Mouse (Mus musculus) neutrophil, adult 83 days (primary cell): ENCODE results near the gene Taf8. TPM values are rescaled to one million over a fixed set of nuclear protein-coding genes. Genes with fewer than 3 reads are reported as not detected.

Experiments
- total RNA-seq, 2 experiments: library from RNA; stranded (reverse); gene quantifications; one replicate each; pipeline ENCODE4 v1.2.4; 2023

Taf8 gene
- 10 to 100 TPM; 30.3 to 33.3 TPM for total RNA-seq

DNA sequence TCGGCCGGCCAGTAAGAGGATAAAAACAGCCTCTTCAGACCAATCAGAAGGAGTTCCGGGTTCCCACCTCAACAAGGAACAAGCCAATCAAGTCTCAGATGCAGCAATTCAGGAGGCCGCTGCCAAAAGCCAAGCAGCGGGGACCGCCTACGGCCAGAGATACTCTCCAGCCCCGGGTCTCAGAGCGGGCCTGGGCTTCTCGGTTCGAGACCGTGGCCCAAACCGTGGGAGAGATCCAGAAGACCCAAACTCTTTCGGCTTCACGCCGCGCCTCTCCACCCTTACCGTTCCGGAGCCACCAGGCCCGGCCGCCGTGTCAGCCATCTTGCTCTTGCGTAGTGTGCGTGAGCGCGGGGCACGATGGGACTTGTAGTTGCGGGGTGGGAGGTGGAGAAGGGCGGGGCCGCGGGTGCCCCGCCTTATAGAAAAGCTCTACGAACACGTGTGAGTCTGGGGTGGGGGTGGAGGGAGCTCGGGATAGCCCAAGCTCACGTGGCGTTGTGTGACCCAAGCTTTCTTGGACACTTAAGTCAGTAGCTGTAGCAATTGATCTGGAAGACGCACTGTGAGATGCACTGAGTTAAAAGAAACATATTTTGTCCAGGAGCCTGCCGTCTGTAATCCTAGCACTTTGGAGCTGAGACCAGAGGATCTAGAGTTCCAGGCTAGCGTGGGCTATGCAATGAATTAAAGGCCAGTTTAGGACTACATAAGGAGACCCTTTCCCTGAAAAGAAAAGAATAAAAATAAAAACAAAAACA is at the start of gene Taf8:
Gene Taf8, minus strand, starts transcription at position 347 of the 761 bp plus-strand sequence.

DNA sequence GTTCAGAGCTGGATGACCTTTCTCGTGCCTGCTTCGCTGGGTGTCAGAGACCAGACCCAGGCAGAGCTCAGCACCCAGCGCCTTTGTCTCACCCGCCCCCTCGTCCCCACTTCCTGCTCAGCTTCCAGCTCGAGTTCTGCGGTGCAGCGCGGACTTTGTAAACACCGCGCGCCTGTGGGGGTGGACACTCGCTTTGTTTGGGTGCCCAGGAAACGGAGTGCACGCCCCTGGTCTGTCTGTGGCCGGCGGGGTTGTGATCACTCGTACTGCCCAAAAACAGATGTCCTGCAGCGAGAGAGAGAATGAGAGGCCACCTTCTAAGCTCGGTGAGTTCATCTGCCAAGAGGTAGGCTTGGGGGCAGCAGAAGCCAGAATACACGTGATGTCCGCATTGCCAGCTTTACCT is 2.9 kb upstream of the Taf8 start, which contains the start of gene Ccnd3:
Gene Ccnd3, plus strand, starts transcription at position 111 of the 406 bp plus-strand sequence.

DNA sequence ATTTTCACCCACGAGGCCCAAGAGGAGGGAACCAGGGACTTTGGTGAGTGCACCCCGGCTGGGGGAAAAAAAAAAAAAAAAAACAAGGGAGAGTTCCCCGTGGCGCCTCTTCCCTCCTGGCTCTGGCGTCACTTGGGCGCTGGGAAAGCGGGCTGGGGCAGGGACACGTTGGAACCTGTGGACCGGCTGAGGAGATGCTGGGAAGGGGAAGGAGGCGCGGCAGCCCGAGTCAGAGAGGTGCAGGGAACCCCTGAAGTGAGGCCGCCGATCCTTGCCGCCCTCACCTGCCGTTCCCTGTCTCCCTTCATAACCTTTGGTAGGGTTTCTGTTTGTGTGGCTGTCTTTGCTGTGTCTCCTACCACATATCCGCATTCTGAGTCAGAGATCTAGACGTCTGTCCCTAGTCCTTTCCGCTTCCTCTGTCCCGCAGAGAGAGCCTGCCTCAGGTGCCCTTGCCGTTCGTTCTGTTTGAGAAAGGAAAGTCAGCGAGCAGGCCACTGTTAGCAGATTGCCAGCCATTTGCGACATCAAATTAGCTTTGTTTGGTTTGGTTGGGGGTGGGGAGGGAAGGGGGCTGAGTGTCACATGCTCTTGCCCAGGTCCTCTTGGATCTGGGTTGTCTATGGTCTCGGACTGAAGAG is 65.1 kb downstream of the Taf8 start, which contains the start of gene 1700001C19Rik:
Gene 1700001C19Rik, minus strand, starts transcription at position 470 of the 641 bp plus-strand sequence.

DNA sequence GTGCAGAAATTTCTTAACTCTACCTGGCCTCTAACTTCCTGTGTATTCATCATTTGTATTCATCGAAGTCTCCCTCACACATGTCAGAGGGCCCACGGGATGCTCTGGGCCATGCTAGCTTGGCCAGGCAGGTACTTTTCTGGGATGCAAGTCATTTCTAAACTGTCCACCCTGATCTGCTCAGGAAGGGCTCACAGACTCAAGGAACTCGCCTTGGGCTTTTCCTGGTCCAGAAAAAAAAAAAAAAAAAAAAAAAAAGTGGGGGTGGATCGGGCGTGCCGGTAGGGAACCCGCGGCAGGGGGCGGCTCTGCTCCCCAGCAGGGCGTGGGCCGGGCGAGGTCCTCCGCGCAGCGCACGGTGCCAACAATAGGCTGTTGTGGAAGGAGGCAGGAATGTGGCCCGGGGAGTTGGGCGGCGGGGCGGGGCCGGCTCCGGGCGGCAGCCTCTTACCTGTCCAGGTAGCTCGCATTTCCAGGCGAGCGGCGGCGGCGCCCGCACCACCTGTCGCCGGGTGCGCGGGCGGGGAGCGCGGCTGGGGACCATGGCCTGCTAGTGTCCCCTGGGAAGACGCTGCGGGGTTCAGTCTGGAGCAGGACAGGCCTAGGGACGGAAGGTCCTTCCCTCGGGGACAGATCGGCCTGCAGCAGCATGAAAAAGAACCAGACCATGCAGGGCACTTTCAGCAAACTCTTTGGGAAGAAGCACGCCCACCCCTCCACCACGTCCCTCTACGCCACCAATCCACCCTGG is 65.8 kb downstream of the Taf8 start, which contains the start of gene AI661453:
Gene AI661453, plus strand, starts transcription at position 460 of the 751 bp plus-strand sequence.

Other genes starting within 250 kb of the Taf8 start
- gene Mrps10, start 133.4 kb downstream of the Taf8 start, total RNA-seq: 10 to 100 TPM in 1 of 2 experiments, 1 to 10 TPM in 1; 9.5 to 11.4 TPM
- under 1 TPM; 0.24 to 0.39 TPM for gene Guca1b, start 116.9 kb downstream of the Taf8 start, total RNA-seq
- 1 to 10 TPM; 3.4 to 4.1 TPM for gene Guca1a, start 101.7 kb downstream of the Taf8 start, total RNA-seq
- under 1 TPM; 0.18 to 0.84 TPM for gene AI661453, start 65.7 kb downstream of the Taf8 start, total RNA-seq
- not detected for gene 1700001C19Rik, start 64.9 kb downstream of the Taf8 start, total RNA-seq
- 100 to 1,000 TPM; 497 to 529 TPM for gene Ccnd3, start 2.8 kb upstream of the Taf8 start, total RNA-seq
- 1 to 10 TPM; 9.1 to 9.2 TPM for gene Bysl, start 109.2 kb upstream of the Taf8 start, total RNA-seq
- 10 to 100 TPM; 47.2 to 62.3 TPM for gene Med20, start 109.3 kb upstream of the Taf8 start, total RNA-seq
- 1 to 10 TPM; 3.9 to 6.0 TPM for gene Gm20517, start 109.3 kb upstream of the Taf8 start, total RNA-seq
- gene Usp49, start 128.4 kb upstream of the Taf8 start, total RNA-seq: 1 to 10 TPM; 7.2 to 7.6 TPM
- 100 to 1,000 TPM; 141 to 148 TPM for gene Tomm6, start 186.1 kb upstream of the Taf8 start, total RNA-seq
- under 1 TPM in 1 of 2 experiments, not detected in 1; 0.26 TPM for gene Frs3, start 186.7 kb upstream of the Taf8 start, total RNA-seq
- gene Gm21981, start 192.2 kb upstream of the Taf8 start, total RNA-seq: under 1 TPM in 1 of 2 experiments, not detected in 1; 0.22 TPM
- gene Prickle4, start 192.4 kb upstream of the Taf8 start, total RNA-seq: not detected
- gene Pgc, start 224.6 kb upstream of the Taf8 start, total RNA-seq: not detected
- gene Tfeb, start 234.7 kb upstream of the Taf8 start, total RNA-seq: 10 to 100 TPM; 85.4 to 97.3 TPM